Comparison of ENCODE assay signal across 9 mouse cellular contexts in genomic region chr9:88073165-88073564, GRCm38 (mm10).
DNase-seq lines count a peak whose midpoint lies in the region; ATAC-seq and TF ChIP-seq lines count a peak whose summit lies in the region.
"Had no signal": no experiment of that assay in that cellular context is flagged by ENCODE, and none has a peak within 500 bp of the region (broad histone marks: within the 10 kb centered on the region; RNA-seq: fewer than 3 reads in every experiment).

No protein-coding gene starts in this region.

- peak; percentile 58 for DNase-seq in hindbrain, embryonic 14.5 days (ENCODE audit: low spot score)
- peak; percentile 42 for DNase-seq in ES-E14 (ENCODE audit: low read depth, low spot score)
- DNase-seq in c-Kit-positive CD71-negative TER-119-negative erythroid progenitor cells, embryonic 14.5 days (ENCODE audit: low read depth) = peak; percentile 8
- DNase-seq in frontal cortex, postnatal 14 days (ENCODE audit: low spot score in 2 of 2) = peak; percentile 8 to 59
- DNase-seq in left cerebral cortex, adult 11 months (ENCODE audit: low spot score) = peak; percentile 9

- H3K27ac ChIP-seq in hindbrain, embryonic 14.5 days = no peak overlapping the region
- no peak overlapping the region for H3K27ac ChIP-seq in hindbrain, embryonic 13.5 days
- no peak overlapping the region for H3K27ac ChIP-seq in ES-E14 (ENCODE audit: insufficient read depth, low read depth, low read length, poor library complexity, severe bottlenecking)
- H3K27ac ChIP-seq in olfactory bulb, adult 2 months (ENCODE audit: insufficient read depth, low read depth, low read length) = no peak overlapping the region
- H3K27ac ChIP-seq: lung, embryonic 15.5 days had no signal

- no peak overlapping the region for H3K4me3 ChIP-seq in hindbrain, embryonic 14.5 days (replicated peaks; ENCODE audit: low read length)
- H3K4me3 ChIP-seq in hindbrain, embryonic 13.5 days = no peak overlapping the region
- H3K4me3 ChIP-seq in ES-E14 (ENCODE audit: insufficient read depth in 1 of 2, low read depth in 1 of 2, low read length in 2 of 2, poor library complexity in 1 of 2, severe bottlenecking in 1 of 2) = no peak overlapping the region
- H3K4me3 ChIP-seq in olfactory bulb, adult 2 months (ENCODE audit: insufficient read depth, low read depth, low read length) = no peak overlapping the region
- H3K4me3 ChIP-seq: lung, embryonic 15.5 days had no signal

- H3K9ac ChIP-seq in hindbrain, embryonic 14.5 days = no peak overlapping the region
- H3K9ac ChIP-seq in hindbrain, embryonic 13.5 days = no peak overlapping the region
- no peak overlapping the region for H3K9ac ChIP-seq in ES-E14 (ENCODE audit: insufficient read depth, low read depth, low read length, poor library complexity, severe bottlenecking)
- H3K9ac ChIP-seq: lung, embryonic 15.5 days had no signal

- TF ChIP-seq POLR2A in olfactory bulb, adult 2 months (IDR thresholded peaks at IDR 0.05; ENCODE audit: insufficient read depth, low read depth, low read length) = no peak

- no peak for ATAC-seq in hindbrain, embryonic 14.5 days (ENCODE audit: low FRiP score)
- no peak; the same call in 1 of the 2 replicates for ATAC-seq in hindbrain, embryonic 13.5 days (ENCODE audit: low FRiP score)
- no peak for ATAC-seq in megakaryocyte-erythroid progenitor cell, adult 5-6 weeks (replicated peaks; ENCODE audit: low FRiP score, low TSS enrichment, poor library complexity, severe bottlenecking)

- H3K9me3 ChIP-seq in hindbrain, embryonic 14.5 days (ENCODE audit: control insufficient read depth, low read length) = no peaks in the 10 kb centered on the region
- no peaks in the 10 kb centered on the region for H3K9me3 ChIP-seq in hindbrain, embryonic 13.5 days
- no peaks in the 10 kb centered on the region for H3K9me3 ChIP-seq in ES-E14 (ENCODE audit: control insufficient read depth, insufficient read depth, low read depth, low read length)
- H3K9me3 ChIP-seq: lung, embryonic 15.5 days had no signal

- no peaks in the 10 kb centered on the region for H3K4me1 ChIP-seq in hindbrain, embryonic 14.5 days (replicated peaks; ENCODE audit: control insufficient read depth, insufficient read depth, low read length)
- no peaks in the 10 kb centered on the region for H3K4me1 ChIP-seq in hindbrain, embryonic 13.5 days (replicated peaks)
- peaks cover 0 to 2% of the 10 kb centered on the region in 2 experiments; a peak in 1 of 4 replicates for H3K4me1 ChIP-seq in ES-E14 (ENCODE audit: control insufficient read depth in 2 of 2, insufficient read depth in 2 of 2, low read length in 2 of 2, poor library complexity in 1 of 2)
- peaks cover 3% of the 10 kb centered on the region; the same call in 1 of the 2 replicates for H3K4me1 ChIP-seq in olfactory bulb, adult 2 months (ENCODE audit: control insufficient read depth, insufficient read depth, low read length)

- TF ChIP-seq CTCF in olfactory bulb, adult 2 months (IDR thresholded peaks at IDR 0.05; ENCODE audit: insufficient read depth, low read depth, low read length) = peak; percentile 54; the same call in 1 of the 2 replicates

- in situ Hi-C loops in ES-E14 (cut with MboI; ENCODE audit: low sequenced_read_pairs in 2 of 2, unreplicated experiment in 2 of 2) = no loop called here

- no peaks in the 10 kb centered on the region for H3K36me3 ChIP-seq in hindbrain, embryonic 14.5 days (replicated peaks; ENCODE audit: control insufficient read depth, insufficient read depth)
- H3K36me3 ChIP-seq in hindbrain, embryonic 13.5 days = no peaks in the 10 kb centered on the region
- no peaks in the 10 kb centered on the region for H3K36me3 ChIP-seq in ES-E14 (ENCODE audit: control insufficient read depth, insufficient read depth, low read length, poor library complexity, severe bottlenecking)
- H3K36me3 ChIP-seq: lung, embryonic 15.5 days had no signal

- H3K4me2 ChIP-seq in hindbrain, embryonic 14.5 days (replicated peaks) = no peak overlapping the region
- H3K4me2 ChIP-seq in hindbrain, embryonic 13.5 days = no peak overlapping the region
- H3K4me2 ChIP-seq: lung, embryonic 15.5 days had no signal

- no peaks in the 10 kb centered on the region for H3K27me3 ChIP-seq in hindbrain, embryonic 14.5 days (ENCODE audit: control insufficient read depth, insufficient read depth, low read length)
- H3K27me3 ChIP-seq in hindbrain, embryonic 13.5 days = no peaks in the 10 kb centered on the region
- H3K27me3 ChIP-seq: lung, embryonic 15.5 days had no signal

- WGBS in hindbrain, embryonic 14.5 days = 10% methylated on average over 6 of the region's 6 CpGs
- 14% methylated on average over 6 of the region's 6 CpGs for WGBS in hindbrain, embryonic 13.5 days
- WGBS in olfactory bulb, adult 2 months = 15% methylated on average over 6 of the region's 6 CpGs

TF ChIP-seq in ES-E14, 5 proteins besides CTCF, POLR2A, EP300 and RAD21:
- TF ChIP-seq CHD2 (IDR thresholded peaks at IDR 0.05; ENCODE audit: low read depth, low read length) (no peak), MAFK (IDR thresholded peaks at IDR 0.05; ENCODE audit: insufficient read depth, low read depth, low read length) (no peak), ZC3H11A (IDR thresholded peaks at IDR 0.05; ENCODE audit: borderline replicate concordance, low read depth, low read length) (0 out of 2 replicates have a peak, but pooled peaks have one; percentile 17)

Comparison
In these comparisons a context has a peak if more than half of its experiments do, and no peak if none do; other contexts are left out.
1. DNase-seq: peak in every context shown above with its lines; median percentile 58 in hindbrain, embryonic 14.5 days; 42 in ES-E14; 34 in frontal cortex, postnatal 14 days; 9 in left cerebral cortex, adult 11 months; 8 in c-Kit-positive CD71-negative TER-119-negative erythroid progenitor cells, embryonic 14.5 days.